Mouse (Mus musculus) forebrain, postnatal 0 days (tissue): ENCODE results near the gene Zfand6. TPM values are rescaled to one million over a fixed set of nuclear protein-coding genes. Genes with fewer than 3 reads are reported as not detected.

Experiments
- ATAC-seq: fragments of 200-750 bp; cut with Nextera tagmentation; 2 replicates; pipeline ENCODE4 v1.8.0; 2017; ENCODE audit warnings: mild to moderate bottlenecking, moderate library complexity
- DNase-seq: peaks from one replicate; pipeline ENCODE4 v3.0.0-alpha.2; 2015
- H3K27ac ChIP-seq: fragments of 300-500 bp; sonication (generic); 2 replicates; pipeline ENCODE4 v1.5.1; 2014; ENCODE audit warnings: low read depth, mild to moderate bottlenecking, antibody characterized with exemption, low read length, moderate library complexity, mixed read lengths
- H3K27me3 ChIP-seq: fragments of 300-500 bp; sonication (generic); 2 replicates; pipeline ENCODE4 v1.6.1; 2014; ENCODE audit warnings: mild to moderate bottlenecking, low read length, mixed read lengths; ENCODE audit not compliant: insufficient read depth
- H3K36me3 ChIP-seq: fragments of 300-500 bp; sonication (generic); 2 replicates; pipeline ENCODE4 v1.6.1; 2014; ENCODE audit warnings: mild to moderate bottlenecking, moderate library complexity; ENCODE audit not compliant: insufficient read depth
- H3K4me1 ChIP-seq: fragments of 300-500 bp; sonication (generic); 2 replicates; pipeline ENCODE4 v1.6.1; 2014; ENCODE audit warnings: antibody characterized with exemption; ENCODE audit not compliant: insufficient read depth
- H3K4me2 ChIP-seq: fragments of 300-500 bp; sonication (generic); 2 replicates; pipeline ENCODE4 v1.6.1; 2014; ENCODE audit warnings: low read depth, mild to moderate bottlenecking, moderate library complexity
- H3K4me3 ChIP-seq: fragments of 300-500 bp; sonication (generic); 2 replicates; pipeline ENCODE4 v1.5.1; 2014; ENCODE audit warnings: low read depth, low read length, mixed read lengths
- H3K9ac ChIP-seq: fragments of 300-500 bp; sonication (generic); 2 replicates; pipeline ENCODE4 v1.6.1; 2014; ENCODE audit warnings: mild to moderate bottlenecking
- H3K9me3 ChIP-seq: fragments of 300-500 bp; sonication (generic); 2 replicates; pipeline ENCODE4 v1.6.1; 2016; ENCODE audit warnings: low read length
- CTCF ChIP-seq: sonication (generic); IDR thresholded peaks from 2 replicates; pipeline ENCODE4 v1.5.1; 2016; ENCODE audit warnings: antibody characterized with exemption, control low read depth, low read depth
- WGBS: fragments of 180-500 bp; shearing (Covaris S2); extraction: QIAGEN DNeasy Blood & Tissue Kit; methylation state at CpG from one replicate; pipeline ENCODE4 v1.1.7; 2014; 5-methylcytosine and 5-hydroxymethylcytosine counted together
- polyA plus RNA-seq: library from polyadenylated mRNA; unstranded; fragments of >200 nt; fragmentation: Nextera tagmentation; extraction: Ambion mirVana; gene quantifications from 2 replicates; pipeline ENCODE4 v1.2.1, GENCODE M21; 2015
- total RNA-seq: library from RNA; depleted of rRNA; stranded (reverse); fragments of >200 nt; gene quantifications from 2 replicates; pipeline ENCODE4 v1.2.3, GENCODE M21; 2014

Zfand6 gene
- total and polyA plus RNA-seq, 2 experiments from 2014 or later = 108 to 137 TPM

DNA sequence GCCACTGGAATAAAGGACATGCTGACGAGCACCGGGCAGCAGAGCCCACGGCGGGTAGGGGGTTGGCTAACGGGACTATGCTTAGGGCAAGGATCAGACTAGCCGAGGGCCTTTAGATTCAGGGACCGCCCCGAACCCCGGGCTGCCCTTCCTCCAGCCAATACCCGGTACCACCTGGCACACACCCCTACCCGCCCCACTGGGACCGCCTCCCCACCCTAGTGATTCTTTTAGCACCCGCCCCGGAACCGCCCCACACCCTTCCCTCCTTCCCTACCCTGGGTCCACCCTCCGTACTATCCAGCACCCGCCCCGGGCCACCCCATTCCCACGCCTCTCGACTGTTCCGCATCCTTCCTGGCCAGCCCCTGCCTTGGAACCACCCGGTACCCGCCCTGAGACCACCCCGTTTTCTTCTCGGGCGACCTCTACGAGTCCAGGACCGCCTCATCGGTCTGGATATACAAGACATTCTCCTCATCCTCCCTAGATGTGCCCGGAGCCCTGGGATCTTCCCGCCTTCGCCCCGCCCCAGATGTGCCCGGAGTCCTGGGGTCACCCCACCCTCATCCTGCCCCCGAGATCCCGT, 84.0 kb downstream of the Zfand6 start:
- ATAC-seq (peak; percentile 90), DNase-seq (peak; percentile 48)
- under 1% methylated on average over 36 of the region's 36 CpGs for WGBS
- Histone ChIP-seq H3K27ac (peak overlapping the region; percentile 59), H3K4me3 (peak overlapping the region; percentile 65), H3K4me2 (peak overlapping the region; percentile 72), H3K9ac (peak overlapping the region; percentile 81), H3K4me1 (peaks cover 10% of the 10 kb centered on the region), H3K36me3 (no peaks in the 10 kb centered on the region), H3K9me3 (no peaks in the 10 kb centered on the region), H3K27me3 (no peaks in the 10 kb centered on the region)
- no peak for TF ChIP-seq CTCF

DNA sequence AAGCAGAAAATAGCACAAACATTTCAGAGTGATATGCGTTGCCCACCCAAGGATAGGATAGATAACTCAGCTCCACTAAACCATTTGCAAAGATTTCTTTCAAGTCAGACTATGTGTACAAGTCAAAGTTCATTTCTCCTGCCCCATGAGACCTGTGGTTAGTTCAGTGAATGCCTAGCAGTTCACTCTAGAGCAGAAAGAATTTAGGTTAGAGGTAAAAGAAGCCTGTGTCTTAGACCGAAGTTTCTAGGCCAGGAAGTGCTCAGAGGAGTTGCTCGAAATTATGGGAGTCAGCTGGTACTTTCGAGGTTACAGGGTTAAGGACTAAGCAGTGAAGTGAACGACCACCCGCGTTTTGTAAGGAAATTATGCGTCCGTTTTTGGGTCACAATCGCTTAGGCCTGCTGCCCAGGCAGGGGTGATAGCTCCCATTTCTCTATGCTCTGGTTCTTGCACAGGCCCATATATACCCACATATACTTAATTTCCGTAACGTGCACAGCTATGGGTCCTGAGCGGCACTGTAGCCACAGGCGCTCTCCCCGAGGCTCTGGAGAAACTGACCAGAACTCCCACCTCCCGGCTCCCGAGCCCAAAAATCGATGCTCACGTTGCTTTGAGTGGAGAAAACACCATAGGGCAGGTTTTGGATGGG, 84.6 kb downstream of the Zfand6 start:
- H3K9ac ChIP-seq = peak overlapping the region; percentile 81
- peak overlapping the region; percentile 65 for H3K4me3 ChIP-seq
- H3K36me3 ChIP-seq = no peaks in the 10 kb centered on the region
- H3K27me3 ChIP-seq = no peaks in the 10 kb centered on the region
- peak; percentile 50 for ATAC-seq
- TF ChIP-seq CTCF = no peak
- no peak overlapping the region for H3K27ac ChIP-seq
- peak overlapping the region; percentile 72 for H3K4me2 ChIP-seq
- peaks cover 10% of the 10 kb centered on the region for H3K4me1 ChIP-seq
- peak; percentile 42 for DNase-seq
- no peaks in the 10 kb centered on the region for H3K9me3 ChIP-seq
- WGBS = 10% methylated on average over 19 of the region's 19 CpGs

DNA sequence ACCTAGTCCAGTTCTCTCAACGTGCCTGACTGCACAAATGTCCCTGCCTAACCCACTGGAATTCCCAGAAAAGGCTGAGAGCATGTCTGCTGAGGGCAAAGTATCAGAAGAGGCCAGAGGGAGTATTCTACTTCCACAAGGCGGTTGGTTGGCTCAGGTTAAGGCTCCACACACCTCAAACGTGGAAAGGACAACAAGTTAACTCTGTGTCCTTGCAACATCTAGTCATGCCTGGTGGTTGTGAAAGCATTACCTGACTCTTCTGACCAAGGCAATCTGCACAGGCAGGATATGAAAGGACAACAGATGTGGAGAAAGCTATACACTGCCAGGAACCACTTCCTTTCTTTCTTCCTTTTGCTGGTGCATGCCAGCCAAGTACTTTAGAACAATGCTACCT, 85.3 kb downstream of the Zfand6 start:
- 69% methylated on average over 3 of the region's 3 CpGs for WGBS
- no peaks in the 10 kb centered on the region for H3K9me3 ChIP-seq
- H3K4me1 ChIP-seq = peaks cover 10% of the 10 kb centered on the region
- H3K9ac ChIP-seq = no peak overlapping the region
- H3K27me3 ChIP-seq = no peaks in the 10 kb centered on the region
- 0 out of 2 replicates have a peak overlapping the region, but pooled peaks have one; percentile 72 for H3K4me2 ChIP-seq
- no peak overlapping the region for H3K27ac ChIP-seq
- H3K4me3 ChIP-seq = no peak overlapping the region
- TF ChIP-seq CTCF = no peak
- no peaks in the 10 kb centered on the region for H3K36me3 ChIP-seq
- ATAC-seq = no peak
- no peak for DNase-seq

DNA sequence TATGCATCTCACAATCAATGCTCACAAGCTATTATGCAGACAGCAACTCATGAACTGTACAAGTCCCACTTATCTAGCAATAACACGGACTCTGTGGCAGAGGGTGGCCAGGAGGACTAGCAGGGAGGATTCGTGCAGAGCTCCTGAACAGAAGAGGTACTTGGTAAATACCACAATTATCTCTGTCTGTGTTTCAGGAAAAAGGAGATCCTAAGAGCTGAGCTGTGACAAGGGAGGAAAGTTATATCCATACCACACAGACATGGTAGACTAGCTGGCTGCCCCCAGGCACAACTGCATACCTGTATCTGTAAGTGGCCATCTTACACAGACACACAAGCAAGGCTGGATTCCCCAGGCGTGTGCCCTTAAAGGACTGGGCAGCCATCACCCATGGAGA, 88.4 kb downstream of the Zfand6 start:
- DNase-seq (no peak), ATAC-seq (no peak)
- Histone ChIP-seq H3K36me3 (no peaks in the 10 kb centered on the region), H3K4me1 (peaks cover 10% of the 10 kb centered on the region), H3K27me3 (no peaks in the 10 kb centered on the region), H3K4me2 (no peak overlapping the region), H3K27ac (no peak overlapping the region), H3K4me3 (no peak overlapping the region), H3K9me3 (no peaks in the 10 kb centered on the region), H3K9ac (no peak overlapping the region)
- no peak for TF ChIP-seq CTCF
- 89% methylated on average over 3 of the region's 3 CpGs for WGBS

DNA sequence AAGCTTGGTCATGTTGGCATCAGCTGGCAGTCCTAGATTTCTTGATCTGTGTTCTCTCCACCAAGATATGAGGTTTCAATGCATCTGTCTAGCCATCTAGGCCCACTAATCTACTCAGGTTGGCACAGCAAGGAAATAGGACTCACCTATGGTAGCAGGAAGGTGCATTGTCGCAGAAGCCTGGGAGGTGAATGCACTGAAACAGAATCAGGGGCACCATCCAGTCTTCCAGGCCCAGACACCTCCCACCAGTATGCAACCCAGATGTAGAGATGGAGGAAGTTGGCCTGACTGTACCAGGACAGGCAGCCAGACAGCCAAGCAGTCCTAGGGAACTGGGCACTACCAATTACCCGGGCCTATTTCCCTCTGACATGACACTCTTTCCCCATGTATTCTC, 89.1 kb downstream of the Zfand6 start:
- no peak overlapping the region for H3K9ac ChIP-seq
- peaks cover 10% of the 10 kb centered on the region for H3K4me1 ChIP-seq
- ATAC-seq (no peak), DNase-seq (no peak)
- TF ChIP-seq CTCF = no peak
- H3K4me3 ChIP-seq = no peak overlapping the region
- H3K27ac ChIP-seq = no peak overlapping the region
- H3K4me2 ChIP-seq = no peak overlapping the region
- H3K27me3 ChIP-seq = no peaks in the 10 kb centered on the region
- no peaks in the 10 kb centered on the region for H3K9me3 ChIP-seq
- 96% methylated on average over 2 of the region's 2 CpGs for WGBS
- H3K36me3 ChIP-seq = no peaks in the 10 kb centered on the region

DNA sequence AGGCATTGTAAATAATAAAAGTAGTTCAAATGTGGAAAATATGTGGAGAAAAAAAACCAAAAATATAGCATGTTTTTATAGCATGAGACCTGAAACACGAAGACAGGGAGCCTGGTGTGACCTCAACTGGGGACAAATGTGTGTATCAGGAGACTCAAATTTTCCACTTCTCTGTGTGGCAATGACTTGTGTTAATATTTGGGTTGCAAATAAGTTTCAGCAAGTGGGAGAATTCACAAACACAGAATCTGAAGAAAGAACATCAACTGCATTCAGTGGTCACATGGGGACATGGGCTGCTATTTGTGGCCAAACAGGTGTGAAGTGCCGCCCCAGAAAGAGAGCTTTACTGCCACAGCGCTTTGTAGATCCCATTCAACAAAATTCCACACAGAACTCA, 93.1 kb downstream of the Zfand6 start:
- Histone ChIP-seq H3K27ac (no peak overlapping the region), H3K36me3 (no peaks in the 10 kb centered on the region), H3K4me2 (no peak overlapping the region), H3K9ac (no peak overlapping the region), H3K9me3 (no peaks in the 10 kb centered on the region), H3K4me1 (no peaks in the 10 kb centered on the region), H3K4me3 (no peak overlapping the region), H3K27me3 (no peaks in the 10 kb centered on the region)
- DNase-seq (no peak), ATAC-seq (no peak)
- no peak for TF ChIP-seq CTCF
- WGBS = 90% methylated on average over 3 of the region's 3 CpGs

DNA sequence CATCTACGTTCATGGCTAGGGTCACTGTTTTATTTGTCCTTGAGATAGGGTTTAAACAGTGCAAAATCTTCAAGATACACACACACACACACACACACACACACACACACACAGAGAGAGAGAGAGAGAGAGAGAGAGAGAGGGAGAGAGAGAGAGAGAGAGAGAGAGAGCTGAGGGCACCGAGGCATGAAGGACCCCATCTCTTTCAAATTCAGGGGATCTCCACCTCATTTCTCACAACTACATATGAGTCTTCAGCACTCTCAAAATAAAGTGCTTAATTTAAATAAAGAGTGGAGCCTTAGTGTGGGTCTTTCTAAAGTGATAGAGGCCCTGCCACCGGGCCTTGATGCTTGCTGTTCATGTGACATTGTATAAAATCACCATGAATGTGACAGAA, 93.8 kb downstream of the Zfand6 start:
- no peak overlapping the region for H3K4me2 ChIP-seq
- WGBS = 88% methylated on average over 3 of the region's 3 CpGs
- no peak for DNase-seq
- H3K27me3 ChIP-seq = no peaks in the 10 kb centered on the region
- no peak for ATAC-seq
- H3K36me3 ChIP-seq = no peaks in the 10 kb centered on the region
- H3K4me3 ChIP-seq = no peak overlapping the region
- H3K9me3 ChIP-seq = no peaks in the 10 kb centered on the region
- H3K4me1 ChIP-seq = no peaks in the 10 kb centered on the region
- no peak for TF ChIP-seq CTCF
- H3K9ac ChIP-seq = no peak overlapping the region
- no peak overlapping the region for H3K27ac ChIP-seq
